Mouse (Mus musculus): ENCODE results near the gene Ptpn14. TPM values are rescaled to one million over a fixed set of nuclear protein-coding genes. Genes with fewer than 3 reads are reported as not detected.

Ptpn14 gene
- total RNA-seq, 1 experiment from 2014 or later: 2.3 TPM

DNA sequence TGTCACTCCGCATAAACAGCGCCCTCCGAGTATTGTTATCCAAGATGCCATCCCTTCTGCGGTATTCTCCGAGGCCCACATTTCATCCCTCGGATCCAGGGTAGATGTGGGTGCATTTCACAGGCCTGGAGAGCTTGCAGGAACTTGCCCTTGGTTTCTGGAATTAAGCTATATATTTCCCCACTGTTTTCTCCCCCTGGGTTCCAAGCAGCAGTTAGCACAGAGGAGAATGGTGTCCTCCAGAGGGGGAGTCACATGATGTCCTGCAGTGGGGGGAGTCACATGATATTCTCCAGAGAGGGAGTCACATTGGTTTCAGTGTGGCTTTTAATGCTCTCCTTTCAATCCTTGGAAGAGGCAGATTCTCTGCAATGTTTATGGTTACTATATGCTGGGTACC lies 130.3 kb downstream of the Ptpn14 start:
- ATAC-seq (replicated peaks; ENCODE audit: low read depth, poor library complexity, severe bottlenecking): no peak

DNA sequence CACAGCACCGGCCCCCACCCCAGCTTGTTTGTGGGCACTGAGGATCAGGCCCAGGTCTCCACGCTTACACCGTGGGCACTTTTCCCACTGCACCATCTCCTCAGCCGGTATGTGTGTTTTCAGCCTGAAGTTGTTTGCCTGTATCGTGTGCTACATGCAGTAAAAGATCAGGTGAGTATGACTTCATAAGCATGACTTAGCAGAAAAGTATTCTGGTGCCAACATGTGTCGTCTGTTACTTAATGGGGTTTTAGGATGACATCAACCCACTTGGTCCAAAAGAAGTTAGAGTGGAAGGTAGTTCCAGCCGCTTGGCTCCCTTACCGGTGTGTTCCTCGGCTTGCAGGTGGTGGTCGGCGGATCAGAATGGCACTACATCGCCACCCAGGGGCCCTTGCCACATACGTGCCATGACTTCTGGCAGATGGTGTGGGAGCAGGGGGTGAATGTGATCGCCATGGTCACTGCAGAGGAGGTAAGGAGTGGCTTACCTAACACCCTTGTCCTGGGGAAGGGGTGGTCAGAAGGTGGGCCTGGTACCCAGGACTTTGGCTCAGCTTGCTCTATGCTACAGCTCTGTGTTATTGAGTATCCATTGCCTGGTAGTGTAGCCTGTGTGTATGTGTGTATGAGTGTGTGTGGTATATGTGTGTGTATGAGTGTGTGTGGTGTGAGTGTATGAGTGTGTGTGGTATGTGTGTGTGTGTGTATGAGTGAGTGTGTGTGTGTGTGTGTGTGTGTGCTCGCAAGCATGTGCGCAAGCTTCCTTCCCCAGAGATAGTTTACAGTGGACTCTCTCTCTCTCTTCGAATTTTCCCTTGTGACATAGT lies 132.3 kb downstream of the Ptpn14 start:
- no peak; the same call in 1 of the 2 replicates for ATAC-seq (replicated peaks; ENCODE audit: low read depth, poor library complexity, severe bottlenecking)

DNA sequence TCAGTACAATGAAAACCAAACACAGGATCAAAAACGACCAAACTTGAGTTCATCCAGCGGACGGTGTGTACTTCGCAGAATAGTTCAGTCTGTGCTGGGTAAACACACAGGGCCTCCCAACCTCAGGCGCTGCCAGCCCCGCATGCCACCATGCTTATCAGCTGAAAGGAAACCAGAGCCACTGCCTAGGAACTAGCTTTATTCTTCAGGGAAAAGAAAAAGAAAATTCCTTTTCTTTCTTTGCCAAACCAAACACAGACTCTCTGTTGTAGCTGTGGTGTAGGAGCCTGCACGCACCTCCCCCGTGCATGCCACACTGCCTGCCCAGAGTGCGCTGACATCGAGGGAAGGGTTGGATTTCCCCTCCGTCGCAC lies 132.9 kb downstream of the Ptpn14 start:
- peak; percentile 26 for ATAC-seq (replicated peaks; ENCODE audit: low read depth, poor library complexity, severe bottlenecking)

DNA sequence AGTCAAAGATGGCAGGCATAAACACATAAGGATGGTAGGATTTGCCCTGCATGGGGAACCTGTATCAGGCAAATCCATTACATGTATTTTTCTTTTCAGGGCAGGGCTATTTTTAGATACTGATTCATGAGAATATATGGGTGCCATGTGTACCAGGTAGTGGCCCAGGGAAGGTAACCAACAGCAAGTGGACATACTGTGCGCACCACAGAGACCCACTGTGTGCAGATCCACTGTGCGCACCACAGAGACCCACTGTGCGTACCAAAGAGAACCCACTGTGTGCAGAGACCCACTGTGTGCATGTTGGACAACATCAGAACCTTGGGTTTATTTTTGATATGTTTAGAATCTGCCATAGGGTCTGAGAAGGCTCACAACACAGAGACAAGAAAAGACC lies 135.7 kb downstream of the Ptpn14 start:
- no peak for ATAC-seq (replicated peaks; ENCODE audit: low read depth, poor library complexity, severe bottlenecking)

DNA sequence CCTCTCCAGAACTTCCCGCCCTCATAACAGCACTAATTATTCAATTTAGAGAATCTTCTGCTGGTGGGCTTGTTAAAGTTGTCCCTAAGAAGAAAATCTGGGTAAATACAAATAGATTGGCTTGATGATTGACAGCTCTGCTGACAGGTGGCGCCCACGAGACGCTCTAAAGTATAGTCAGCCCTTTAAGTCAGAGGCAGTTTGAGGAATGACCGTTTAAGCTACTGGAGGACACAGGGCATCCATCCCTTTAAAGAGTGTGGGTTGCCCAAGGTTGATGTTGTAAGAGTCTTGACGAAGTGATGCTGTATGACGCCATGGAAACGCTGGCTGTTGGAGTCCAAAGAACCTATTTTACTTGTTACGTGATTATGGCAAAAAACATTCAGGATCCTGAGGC lies 136.2 kb downstream of the Ptpn14 start:
- ATAC-seq (replicated peaks; ENCODE audit: low read depth, poor library complexity, severe bottlenecking): no peak

DNA sequence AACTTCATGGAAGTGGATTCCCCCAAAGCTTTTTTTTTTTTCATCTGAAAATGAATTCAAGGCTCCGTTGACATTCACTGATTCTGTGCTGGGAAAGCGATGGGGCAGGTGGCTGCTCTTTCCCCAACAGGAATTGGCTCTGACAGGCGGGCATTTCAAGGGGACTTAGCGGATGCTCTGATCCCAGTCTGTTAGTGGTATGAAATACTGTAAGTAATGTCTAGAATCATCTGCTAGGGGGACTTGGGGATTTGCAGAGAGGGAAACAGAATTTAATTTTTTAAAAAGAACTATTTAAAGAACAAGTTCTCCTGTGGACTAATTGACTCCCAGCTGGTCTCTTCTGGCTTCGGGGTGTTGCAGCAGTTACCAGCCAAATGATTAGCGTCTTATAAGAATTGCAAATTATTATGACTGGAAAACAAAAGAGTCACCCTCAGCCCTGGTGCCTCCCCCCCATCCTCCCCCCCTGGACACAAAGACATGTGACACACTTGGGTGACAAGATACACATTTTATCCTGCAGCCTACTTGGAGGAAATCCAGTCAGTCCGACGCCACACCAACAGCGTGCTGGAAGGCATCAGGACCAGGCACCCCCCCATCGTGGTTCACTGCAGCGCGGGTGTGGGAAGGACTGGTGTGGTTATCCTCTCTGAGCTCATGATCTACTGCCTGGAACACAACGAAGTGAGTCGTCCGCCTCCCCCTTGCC lies 136.9 kb downstream of the Ptpn14 start:
- 0 out of 2 replicates have a peak, but pooled peaks have one; percentile 5 for ATAC-seq (replicated peaks; ENCODE audit: low read depth, poor library complexity, severe bottlenecking)

DNA sequence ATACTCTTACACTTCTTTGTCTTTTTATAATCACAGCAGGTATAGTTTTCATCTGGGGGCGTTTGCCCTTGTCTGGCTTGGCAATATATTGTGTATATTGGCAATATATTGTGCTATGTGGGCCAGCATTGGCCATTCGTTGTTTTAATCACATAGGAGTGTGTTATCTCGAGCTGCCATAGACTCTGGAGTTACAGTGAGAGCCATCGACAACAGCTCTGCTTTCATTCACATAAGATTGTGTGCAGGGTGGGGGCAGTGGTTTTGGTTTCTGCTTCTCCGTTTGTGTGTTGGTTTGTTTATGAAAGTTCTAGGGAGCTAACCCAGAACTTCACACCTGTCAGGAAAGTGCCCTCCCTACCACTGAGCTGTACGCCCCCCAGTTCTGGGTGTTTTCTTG lies 138.6 kb downstream of the Ptpn14 start:
- ATAC-seq (replicated peaks; ENCODE audit: low read depth, poor library complexity, severe bottlenecking): peak; percentile 14; the same call in 1 of the 2 replicates

DNA sequence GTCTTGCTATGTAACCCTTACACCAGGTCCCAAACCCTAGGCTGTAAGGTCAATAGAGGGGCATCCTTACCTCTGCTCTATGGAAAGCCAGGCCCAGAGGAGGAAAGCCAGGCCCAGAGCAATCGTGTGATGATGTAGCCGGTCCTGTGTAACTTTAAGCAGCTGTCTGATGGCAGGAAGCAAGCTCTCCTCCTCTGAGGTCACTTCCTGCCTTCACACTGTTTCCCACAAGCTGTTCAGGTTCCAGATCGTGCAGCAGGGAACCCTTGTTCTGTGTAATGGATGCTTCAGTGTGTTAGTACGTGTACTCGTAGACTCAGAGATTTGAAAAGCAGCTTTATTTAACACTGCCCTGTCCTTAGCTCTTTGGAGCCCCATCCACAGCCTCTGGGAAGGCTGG lies 139.0 kb downstream of the Ptpn14 start:
- peak; percentile 23; the same call in 1 of the 2 replicates for ATAC-seq (replicated peaks; ENCODE audit: low read depth, poor library complexity, severe bottlenecking)

DNA sequence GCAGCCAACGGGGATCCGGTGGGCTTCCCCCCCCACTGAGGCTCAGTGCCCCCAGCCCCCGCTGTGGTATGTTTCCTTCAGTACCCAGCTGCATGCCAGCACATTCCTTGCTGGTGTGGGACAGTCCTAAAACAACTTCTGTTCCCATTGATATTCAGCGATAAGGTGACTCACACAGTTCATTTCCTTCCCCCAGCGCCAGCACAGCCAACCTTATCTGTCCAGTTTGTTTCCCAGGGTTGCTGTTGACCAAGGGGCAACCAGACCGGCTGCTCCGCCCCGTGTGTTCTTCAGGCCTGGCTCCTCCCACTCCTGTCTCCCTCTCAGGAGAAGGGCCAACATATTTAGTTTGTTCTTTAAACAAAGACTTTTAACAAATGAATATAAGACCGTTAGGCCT lies 139.4 kb downstream of the Ptpn14 start:
- ATAC-seq (replicated peaks; ENCODE audit: low read depth, poor library complexity, severe bottlenecking): peak; percentile 51

DNA sequence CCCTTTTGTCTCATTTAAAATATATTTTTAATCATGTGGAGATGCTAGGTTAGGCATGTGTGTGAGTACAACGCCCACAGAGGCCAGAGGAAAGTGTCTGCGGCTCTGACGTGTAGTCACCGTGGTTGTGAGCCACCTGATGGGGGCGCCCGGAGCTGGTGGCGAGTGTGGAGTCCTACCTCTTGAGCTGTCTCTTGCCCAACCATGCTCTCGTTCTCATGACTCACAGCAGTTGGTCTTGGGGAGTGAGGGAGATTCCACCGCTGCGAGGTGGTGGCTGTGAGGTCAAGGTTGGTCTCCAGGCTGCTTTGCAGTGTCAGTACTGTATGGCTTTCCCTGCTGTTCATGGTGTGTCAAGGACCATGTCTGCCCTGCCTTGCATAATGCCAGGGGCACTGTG lies 140.0 kb downstream of the Ptpn14 start:
- peak; percentile 15; the same call in 1 of the 2 replicates for ATAC-seq (replicated peaks; ENCODE audit: low read depth, poor library complexity, severe bottlenecking)

DNA sequence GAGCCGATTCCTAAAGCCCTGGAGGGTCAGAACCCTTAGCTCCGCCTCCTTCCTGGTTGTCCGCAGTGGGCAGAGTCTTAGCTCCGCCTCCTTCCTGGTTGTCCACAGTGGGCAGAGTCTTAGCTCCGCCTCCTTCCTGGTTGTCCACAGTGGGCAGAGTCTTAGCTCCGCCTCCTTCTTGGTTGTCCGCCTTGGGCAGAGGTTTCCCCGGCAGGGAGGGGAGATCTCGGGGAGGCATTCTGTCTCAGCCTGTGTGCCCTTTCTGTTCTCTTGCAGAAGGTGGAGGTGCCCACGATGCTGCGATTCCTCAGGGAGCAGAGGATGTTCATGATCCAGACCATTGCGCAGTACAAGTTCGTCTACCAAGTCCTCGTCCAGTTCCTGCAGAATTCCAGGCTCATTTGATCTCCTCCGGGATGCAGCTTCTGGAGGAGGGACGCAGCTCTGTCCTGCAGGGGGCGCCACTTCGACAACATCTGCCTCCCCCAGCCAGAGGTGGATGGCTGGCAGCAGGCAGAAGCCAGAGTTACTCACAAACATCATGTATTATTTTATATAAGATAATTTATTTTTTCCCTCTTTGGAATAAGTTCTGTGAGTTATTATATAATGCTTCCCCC lies 141.7 kb downstream of the Ptpn14 start:
- no peak for ATAC-seq (replicated peaks; ENCODE audit: low read depth, poor library complexity, severe bottlenecking)

DNA sequence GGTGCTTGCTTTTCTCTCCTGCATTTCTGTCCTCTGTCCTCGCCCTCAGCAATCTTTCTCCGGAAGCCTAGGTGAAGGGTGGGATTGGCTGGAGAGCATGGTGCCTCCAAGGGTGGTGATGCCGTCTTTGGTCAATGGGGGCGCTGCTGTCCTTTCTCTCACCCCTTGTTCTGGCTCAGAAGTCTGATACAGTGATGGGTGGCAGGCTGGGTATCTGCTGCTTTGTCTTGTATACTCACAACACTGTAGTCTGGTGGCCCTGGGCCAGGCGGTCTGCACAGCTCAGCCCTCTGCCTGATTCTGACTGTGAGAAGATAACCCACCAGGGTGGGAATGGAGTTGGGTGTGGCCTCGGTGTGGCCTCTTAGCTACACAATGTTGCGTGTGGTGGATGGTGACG lies 142.5 kb downstream of the Ptpn14 start:
- ATAC-seq (replicated peaks; ENCODE audit: low read depth, poor library complexity, severe bottlenecking): peak; percentile 11; the same call in 1 of the 2 replicates

DNA sequence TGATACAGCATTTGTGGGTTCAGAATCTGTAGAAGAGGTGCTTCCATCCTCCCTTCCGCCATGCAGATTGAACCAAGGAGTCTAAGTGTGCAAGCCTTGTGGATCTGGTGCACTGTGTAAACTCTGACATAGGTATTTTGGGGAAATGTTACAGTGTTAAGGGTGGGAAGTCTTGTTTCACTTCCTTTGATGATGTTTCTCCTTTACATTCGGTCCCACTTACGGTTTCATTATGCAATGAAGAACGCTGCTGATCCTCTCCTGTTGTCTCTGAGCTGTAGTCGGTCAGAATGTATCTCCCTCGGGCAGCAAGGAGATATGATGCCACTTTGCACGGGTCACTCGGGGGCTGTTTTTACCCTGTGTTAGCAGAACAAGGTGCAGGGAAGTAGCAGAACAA lies 143.6 kb downstream of the Ptpn14 start:
- no peak for ATAC-seq (replicated peaks; ENCODE audit: low read depth, poor library complexity, severe bottlenecking)

DNA sequence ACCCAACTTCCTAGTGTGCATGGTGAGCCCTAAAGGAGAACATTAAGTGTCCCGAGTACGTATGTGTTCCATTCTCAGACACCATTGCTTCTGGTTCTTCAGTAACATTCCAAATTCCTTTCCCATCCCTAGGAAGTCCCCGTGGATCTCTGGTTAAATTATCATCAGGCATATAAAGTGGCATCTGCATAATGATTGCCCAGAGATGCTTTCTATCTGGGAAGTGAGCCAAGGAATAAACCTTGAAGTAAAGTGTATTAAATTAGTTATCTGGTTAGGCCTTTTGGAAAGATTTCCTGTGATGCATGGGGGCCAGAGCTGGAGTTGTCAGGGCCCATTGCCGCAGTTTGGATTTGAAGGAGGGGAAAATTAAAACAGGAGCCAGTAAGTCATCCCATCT lies 144.0 kb downstream of the Ptpn14 start:
- ATAC-seq (replicated peaks; ENCODE audit: low read depth, poor library complexity, severe bottlenecking): no peak

DNA sequence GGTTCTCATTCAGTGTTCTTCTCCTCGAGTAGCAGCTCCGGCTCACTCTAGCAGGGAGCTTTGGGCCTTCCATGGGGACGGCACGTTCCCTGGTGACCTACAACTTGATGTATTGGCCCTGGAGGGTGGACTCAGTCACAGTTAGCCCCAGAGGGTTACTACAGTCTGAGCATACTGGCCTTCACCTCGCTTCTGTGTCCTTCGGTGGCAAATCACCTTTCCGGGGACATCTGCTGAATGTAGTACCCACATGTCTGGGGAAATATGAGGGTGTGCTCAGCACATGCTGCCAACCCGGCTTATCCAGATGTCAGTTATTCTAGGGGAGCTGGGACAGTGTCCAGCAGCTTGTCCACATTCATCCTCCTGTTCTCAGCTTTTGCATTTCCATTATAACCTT lies 145.5 kb downstream of the Ptpn14 start:
- no peak for ATAC-seq (replicated peaks; ENCODE audit: low read depth, poor library complexity, severe bottlenecking)

DNA sequence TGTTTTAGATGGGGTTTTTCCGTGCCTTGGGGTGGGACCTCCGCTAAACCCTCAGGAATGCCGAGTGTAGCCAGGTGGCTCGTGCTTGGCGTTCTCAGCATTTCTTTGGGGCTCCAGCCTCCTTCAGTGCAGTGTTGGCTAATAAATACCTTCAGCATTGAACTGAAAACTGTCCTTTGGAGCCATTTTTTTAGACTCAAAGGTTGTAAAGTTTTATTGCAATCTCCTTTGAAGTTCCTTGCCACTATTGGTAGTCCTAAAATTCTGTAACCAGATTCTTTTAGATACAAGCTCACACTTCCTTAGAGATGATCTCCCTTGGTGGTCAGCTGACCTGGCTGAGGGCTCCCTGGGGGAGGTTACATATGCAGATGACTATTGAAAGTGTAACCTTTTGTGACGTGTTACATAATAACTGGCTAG lies 147.4 kb downstream of the Ptpn14 start:
- no peak for ATAC-seq (replicated peaks; ENCODE audit: low read depth, poor library complexity, severe bottlenecking)

DNA sequence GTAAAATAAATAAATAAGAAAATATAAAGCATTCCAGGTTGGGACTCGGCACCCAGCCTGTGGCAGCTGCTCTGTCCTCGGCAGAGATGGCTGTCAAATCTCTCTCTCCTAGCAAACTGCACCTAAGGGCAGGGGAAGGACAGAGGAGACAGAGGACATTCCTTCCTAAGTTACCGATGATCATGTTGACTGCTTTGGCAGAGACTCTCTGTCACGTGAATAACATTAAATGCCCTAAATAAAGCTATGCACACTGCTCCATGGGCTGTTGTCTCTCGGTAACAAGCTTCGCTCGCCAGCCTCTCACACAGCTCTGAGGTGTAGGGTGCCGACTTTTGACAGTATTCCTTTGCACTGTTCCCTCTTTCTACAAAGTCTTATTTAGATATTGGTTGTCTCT lies 148.1 kb downstream of the Ptpn14 start:
- no peak for ATAC-seq (replicated peaks; ENCODE audit: low read depth, poor library complexity, severe bottlenecking)

DNA sequence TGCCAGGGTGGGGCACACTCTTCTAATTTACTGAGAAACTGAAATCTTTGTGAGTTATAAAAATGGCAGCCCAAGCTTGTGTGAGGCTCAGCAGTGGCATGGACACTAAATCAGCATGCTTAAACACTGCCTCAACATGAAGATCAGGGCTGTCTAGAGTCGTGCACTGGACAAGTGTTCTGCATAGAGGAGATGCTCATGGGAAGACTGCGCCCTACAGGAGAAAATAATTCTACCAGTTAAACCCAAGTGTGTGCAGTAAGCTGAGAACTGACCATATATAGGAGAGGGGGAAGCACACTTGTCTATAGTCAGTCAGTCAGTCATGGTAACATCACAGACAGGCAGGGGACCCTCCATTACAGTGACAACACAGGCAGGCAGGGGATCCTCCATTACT lies 151.1 kb downstream of the Ptpn14 start:
- ATAC-seq (replicated peaks; ENCODE audit: low read depth, poor library complexity, severe bottlenecking): no peak

DNA sequence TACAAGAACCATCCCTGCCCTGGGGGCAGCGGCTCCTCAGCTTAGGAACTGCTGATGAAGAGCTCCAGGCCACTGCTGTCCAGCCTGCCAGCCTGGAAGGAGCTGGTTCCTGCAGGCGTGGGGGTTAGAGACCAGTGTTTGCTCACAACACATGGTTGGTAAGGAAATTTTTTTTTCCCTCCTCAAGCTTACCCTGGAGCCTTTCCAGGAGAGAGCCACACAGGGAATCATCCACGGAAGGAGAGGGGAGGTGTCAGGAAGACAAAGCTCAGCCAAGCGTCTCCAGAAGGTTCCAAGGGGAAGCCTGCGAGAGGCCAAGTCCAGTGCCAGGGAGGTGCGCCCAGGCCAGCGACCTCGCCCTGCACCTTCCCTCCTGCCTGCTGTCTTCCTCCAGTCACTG lies 151.9 kb downstream of the Ptpn14 start:
- no peak for ATAC-seq (replicated peaks; ENCODE audit: low read depth, poor library complexity, severe bottlenecking)

DNA sequence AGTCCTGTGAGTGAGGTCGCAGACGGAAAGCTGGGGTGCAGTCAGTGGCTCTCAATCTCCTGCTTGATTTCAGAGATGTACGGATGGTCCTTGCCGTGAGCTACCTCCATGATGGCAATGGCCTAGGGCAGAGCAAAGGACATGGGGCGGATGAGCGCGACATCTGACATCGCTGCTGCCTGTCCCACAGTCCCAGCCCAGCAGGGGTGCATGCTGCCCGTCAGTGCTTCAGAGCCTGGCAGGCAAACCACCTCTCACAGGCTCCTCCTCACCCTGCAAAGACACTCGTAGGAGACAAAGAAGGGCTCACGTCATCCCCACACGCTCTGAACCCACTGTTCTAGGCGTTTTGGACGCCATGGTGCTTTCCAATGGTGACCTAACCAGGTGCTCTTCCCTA lies 152.7 kb downstream of the Ptpn14 start:
- ATAC-seq (replicated peaks; ENCODE audit: low read depth, poor library complexity, severe bottlenecking): no peak

DNA sequence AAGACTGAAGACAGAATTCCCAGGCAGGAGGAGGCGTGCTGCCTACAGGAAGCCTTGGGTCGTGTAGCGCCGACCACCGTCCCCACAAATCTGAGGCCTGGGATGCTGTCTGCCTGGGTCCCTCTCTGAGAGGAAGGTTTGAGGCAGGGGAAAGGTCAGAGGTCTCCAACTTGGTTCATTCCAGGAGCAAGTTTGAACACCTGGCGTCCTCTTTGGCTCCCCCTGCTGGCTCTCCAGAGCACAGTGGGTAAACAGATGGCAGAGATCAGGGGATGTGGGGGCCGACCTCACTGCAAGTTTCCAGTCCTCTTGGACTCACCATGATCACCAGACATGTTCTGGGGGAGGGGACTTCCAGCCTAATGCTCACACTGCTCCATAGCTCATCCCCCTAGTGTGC lies 154.8 kb downstream of the Ptpn14 start:
- ATAC-seq (replicated peaks; ENCODE audit: low read depth, poor library complexity, severe bottlenecking): peak; percentile 34
